Mouse (Mus musculus): Measurements from ENCODE around the gene Ankrd34a. TPM values are rescaled to one million over a fixed set of nuclear protein-coding genes. Genes with fewer than 3 reads are reported as not detected.

The Ankrd34a gene
- polyA plus RNA-seq, 1 experiment from 2014 or later, result 8.5 TPM

DNA sequence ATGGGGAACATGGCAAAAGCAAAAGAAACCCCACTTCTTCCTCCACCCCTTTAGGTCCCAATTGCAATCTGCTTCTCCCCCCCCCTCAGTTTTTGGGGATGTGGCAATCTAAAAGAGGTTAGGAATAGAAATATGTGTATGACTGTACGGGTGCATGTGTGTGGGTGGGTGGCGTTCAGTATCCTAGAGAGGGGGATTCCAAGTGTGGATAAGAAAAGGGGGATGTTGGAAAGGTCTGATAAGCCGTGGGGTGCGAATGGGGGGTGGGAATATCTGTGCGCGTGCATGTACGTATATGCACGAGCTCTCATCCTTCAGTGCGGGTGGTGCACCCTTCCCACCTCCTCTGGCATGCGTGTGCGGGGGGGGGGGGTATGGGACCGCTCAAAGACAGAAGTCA lies 419 bp downstream of the Ankrd34a start:
- Histone ChIP-seq H3K27ac (replicated peaks in 1 of 2; ENCODE audit: control insufficient read depth in 1 of 2, insufficient read depth in 1 of 2, low read depth in 2 of 2, low read length in 2 of 2) (peak overlapping the region in 1 of 2 experiments; percentile 82; a peak in 2 of 4 replicates), H3K9me3 (ENCODE audit: control insufficient read depth, low read length) (no peaks in the 10 kb centered on the region), H3K9ac (ENCODE audit: low read length) (peak overlapping the region; percentile 88), H3K4me1 (ENCODE audit: control insufficient read depth in 2 of 2, insufficient read depth in 2 of 2, low read length in 2 of 2) (peaks cover 8 to 47% of the 10 kb centered on the region in 2 experiments; a peak in 3 of 4 replicates), H3K4me2 (ENCODE audit: low read length) (peak overlapping the region; percentile 96), H3K27me3 (ENCODE audit: control insufficient read depth, insufficient read depth, low read length) (no peaks in the 10 kb centered on the region), H3K4me3 (ENCODE audit: control insufficient read depth in 1 of 2, insufficient read depth in 1 of 2, low read depth in 1 of 2, low read length in 2 of 2) (peak overlapping the region; percentile 49 to 51), H3K36me3 (ENCODE audit: control insufficient read depth, insufficient read depth, low read length) (no peaks in the 10 kb centered on the region)
- 3% methylated on average over 10 of the region's 12 CpGs for WGBS
- no peak for ATAC-seq (ENCODE audit: insufficient number of reproducible peaks, insufficient read depth, low FRiP score, low read depth)

DNA sequence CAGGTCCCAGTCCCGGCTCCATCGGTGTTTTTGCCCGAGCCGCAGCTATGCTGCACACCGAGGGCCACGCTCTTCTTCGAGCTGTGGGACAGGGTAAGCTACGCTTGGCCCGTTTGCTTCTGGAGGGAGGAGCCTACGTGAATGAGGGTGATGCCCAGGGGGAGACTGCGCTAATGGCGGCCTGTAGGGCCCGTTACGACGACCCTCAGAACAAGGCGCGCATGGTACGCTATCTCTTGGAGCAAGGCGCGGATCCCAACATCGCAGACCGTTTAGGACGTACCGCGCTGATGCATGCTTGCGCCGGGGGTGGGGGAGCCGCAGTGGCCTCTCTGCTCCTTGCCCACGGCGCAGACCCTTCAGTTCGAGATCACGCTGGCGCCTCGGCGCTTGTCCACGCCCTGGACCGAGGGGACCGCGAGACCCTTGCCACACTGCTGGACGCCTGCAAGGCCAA lies 1.0 kb downstream of the Ankrd34a start:
- Histone ChIP-seq H3K27me3 (ENCODE audit: control insufficient read depth, insufficient read depth, low read length) (no peaks in the 10 kb centered on the region), H3K4me2 (ENCODE audit: low read length) (peak overlapping the region; percentile 96), H3K36me3 (ENCODE audit: control insufficient read depth, insufficient read depth, low read length) (no peaks in the 10 kb centered on the region), H3K4me3 (ENCODE audit: control insufficient read depth in 1 of 2, insufficient read depth in 1 of 2, low read depth in 1 of 2, low read length in 2 of 2) (peak overlapping the region; percentile 49 to 51), H3K9me3 (ENCODE audit: control insufficient read depth, low read length) (no peaks in the 10 kb centered on the region), H3K27ac (replicated peaks in 1 of 2; ENCODE audit: control insufficient read depth in 1 of 2, insufficient read depth in 1 of 2, low read depth in 2 of 2, low read length in 2 of 2) (peak overlapping the region; percentile 79), H3K9ac (ENCODE audit: low read length) (peak overlapping the region; percentile 88), H3K4me1 (ENCODE audit: control insufficient read depth in 2 of 2, insufficient read depth in 2 of 2, low read length in 2 of 2) (peaks cover 8 to 48% of the 10 kb centered on the region in 2 experiments)
- no peak for ATAC-seq (ENCODE audit: insufficient number of reproducible peaks, insufficient read depth, low FRiP score, low read depth)
- WGBS, result 2% methylated on average over 40 of the region's 40 CpGs

DNA sequence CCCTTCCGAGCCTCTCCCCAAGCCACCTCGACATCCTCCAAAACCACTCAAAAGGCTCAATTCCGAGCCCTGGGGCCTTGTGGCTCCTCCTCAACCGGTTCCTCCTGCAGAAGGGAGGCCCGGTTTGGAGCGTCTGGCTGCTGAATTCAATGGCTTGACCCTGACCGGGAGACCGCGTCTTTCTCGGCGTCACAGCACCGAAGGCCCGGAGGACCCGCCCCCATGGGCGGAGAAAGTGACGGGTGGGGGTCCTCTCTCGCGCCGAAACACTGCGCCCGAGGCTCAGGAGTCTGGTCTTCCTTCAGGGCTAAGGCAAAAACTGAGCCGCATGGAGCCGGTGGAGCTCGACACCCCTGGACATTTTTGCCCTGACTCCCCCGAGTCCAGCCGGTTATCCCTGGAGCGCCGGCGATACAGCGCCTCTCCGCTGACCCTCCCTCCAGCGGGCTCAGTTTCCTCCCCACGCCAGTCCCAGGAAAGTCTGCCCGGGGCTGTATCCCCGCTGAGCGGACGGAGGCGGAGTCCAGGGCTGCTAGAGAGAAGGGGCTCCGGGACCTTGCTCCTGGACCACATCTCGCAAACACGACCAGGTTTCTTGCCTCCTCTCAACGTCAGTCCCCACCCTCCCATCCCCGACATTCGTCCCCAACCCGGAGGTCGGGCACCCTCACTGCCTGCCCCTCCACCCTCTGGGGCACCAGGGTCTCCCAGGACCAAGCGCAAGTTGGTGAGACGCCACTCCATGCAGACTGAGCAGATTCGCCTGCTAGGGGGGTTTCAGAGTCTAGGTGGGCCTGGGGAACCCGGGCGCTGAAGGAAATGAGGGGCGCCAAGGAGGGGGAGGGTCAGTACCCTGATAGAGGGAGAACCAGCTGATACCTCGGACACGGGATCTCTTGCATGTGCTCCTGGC lies 2.0 kb downstream of the Ankrd34a start:
- H3K4me2 ChIP-seq (ENCODE audit: low read length), result peak overlapping the region; percentile 96
- H3K27ac ChIP-seq (replicated peaks in 1 of 2; ENCODE audit: control insufficient read depth in 1 of 2, insufficient read depth in 1 of 2, low read depth in 2 of 2, low read length in 2 of 2), result peak overlapping the region; percentile 79
- peaks cover 4% of the 10 kb centered on the region; the same call in 1 of the 2 replicates for H3K36me3 ChIP-seq (ENCODE audit: control insufficient read depth, insufficient read depth, low read length)
- peaks cover 9 to 48% of the 10 kb centered on the region in 2 experiments for H3K4me1 ChIP-seq (ENCODE audit: control insufficient read depth in 2 of 2, insufficient read depth in 2 of 2, low read length in 2 of 2)
- H3K9ac ChIP-seq (ENCODE audit: low read length), result peak overlapping the region; percentile 88
- WGBS, result 5% methylated on average over 54 of the region's 54 CpGs
- no peaks in the 10 kb centered on the region for H3K9me3 ChIP-seq (ENCODE audit: control insufficient read depth, low read length)
- H3K4me3 ChIP-seq (ENCODE audit: control insufficient read depth in 1 of 2, insufficient read depth in 1 of 2, low read depth in 1 of 2, low read length in 2 of 2), result peak overlapping the region; percentile 49 to 51
- H3K27me3 ChIP-seq (ENCODE audit: control insufficient read depth, insufficient read depth, low read length), result no peaks in the 10 kb centered on the region
- ATAC-seq (ENCODE audit: insufficient number of reproducible peaks, insufficient read depth, low FRiP score, low read depth), result no peak

DNA sequence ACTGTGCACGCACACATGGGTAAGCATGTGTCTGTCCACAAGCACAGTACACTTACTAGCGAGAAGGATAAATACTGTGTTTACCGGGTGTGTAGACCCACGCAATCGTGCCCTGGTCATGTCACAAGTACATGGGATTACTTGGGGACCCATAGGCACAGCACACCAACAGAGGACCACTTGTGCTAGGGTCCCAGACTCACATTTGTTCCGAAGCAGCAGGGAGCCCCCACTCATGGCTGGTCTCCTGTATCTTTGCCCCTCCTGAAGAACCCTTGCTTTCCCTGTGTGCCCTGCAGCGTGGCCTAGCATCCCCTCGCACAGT lies 2.6 kb downstream of the Ankrd34a start:
- Histone ChIP-seq H3K27ac (replicated peaks in 1 of 2; ENCODE audit: control insufficient read depth in 1 of 2, insufficient read depth in 1 of 2, low read depth in 2 of 2, low read length in 2 of 2) (no peak overlapping the region), H3K36me3 (ENCODE audit: control insufficient read depth, insufficient read depth, low read length) (peaks cover 10% of the 10 kb centered on the region; the same call in 1 of the 2 replicates), H3K27me3 (ENCODE audit: control insufficient read depth, insufficient read depth, low read length) (no peaks in the 10 kb centered on the region), H3K4me2 (ENCODE audit: low read length) (peak overlapping the region; percentile 96), H3K9ac (ENCODE audit: low read length) (peak overlapping the region; percentile 88), H3K4me3 (ENCODE audit: control insufficient read depth in 1 of 2, insufficient read depth in 1 of 2, low read depth in 1 of 2, low read length in 2 of 2) (peak overlapping the region; percentile 49 to 51; a peak in 2 of 4 replicates), H3K4me1 (ENCODE audit: control insufficient read depth in 2 of 2, insufficient read depth in 2 of 2, low read length in 2 of 2) (peaks cover 9 to 49% of the 10 kb centered on the region in 2 experiments), H3K9me3 (ENCODE audit: control insufficient read depth, low read length) (no peaks in the 10 kb centered on the region)
- no peak for ATAC-seq (ENCODE audit: insufficient number of reproducible peaks, insufficient read depth, low FRiP score, low read depth)
- 75% methylated on average over 8 of the region's 8 CpGs for WGBS

DNA sequence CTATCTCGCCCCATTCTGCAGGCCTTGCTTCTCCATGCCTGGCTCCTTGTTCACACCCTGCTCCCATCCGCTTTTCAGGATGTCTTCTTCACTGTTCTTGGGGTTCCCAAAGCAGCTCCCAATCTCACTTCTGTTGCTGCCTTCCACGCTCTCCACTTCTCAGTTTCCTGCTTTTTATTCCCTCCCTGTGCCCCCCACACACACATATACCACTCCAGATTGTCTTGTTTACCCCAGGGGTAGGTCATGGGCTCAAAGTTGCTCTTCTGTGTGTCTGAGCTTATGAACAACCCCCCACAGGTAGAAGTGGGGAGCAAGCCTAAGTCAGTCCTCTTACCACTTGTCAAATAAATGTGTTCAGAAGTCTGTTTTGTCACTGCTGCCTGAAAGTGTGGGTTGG lies 3.0 kb downstream of the Ankrd34a start:
- 82% methylated on average over 3 of the region's 3 CpGs for WGBS
- no peak overlapping the region for H3K4me2 ChIP-seq (ENCODE audit: low read length)
- ATAC-seq (ENCODE audit: insufficient number of reproducible peaks, insufficient read depth, low FRiP score, low read depth), result no peak

DNA sequence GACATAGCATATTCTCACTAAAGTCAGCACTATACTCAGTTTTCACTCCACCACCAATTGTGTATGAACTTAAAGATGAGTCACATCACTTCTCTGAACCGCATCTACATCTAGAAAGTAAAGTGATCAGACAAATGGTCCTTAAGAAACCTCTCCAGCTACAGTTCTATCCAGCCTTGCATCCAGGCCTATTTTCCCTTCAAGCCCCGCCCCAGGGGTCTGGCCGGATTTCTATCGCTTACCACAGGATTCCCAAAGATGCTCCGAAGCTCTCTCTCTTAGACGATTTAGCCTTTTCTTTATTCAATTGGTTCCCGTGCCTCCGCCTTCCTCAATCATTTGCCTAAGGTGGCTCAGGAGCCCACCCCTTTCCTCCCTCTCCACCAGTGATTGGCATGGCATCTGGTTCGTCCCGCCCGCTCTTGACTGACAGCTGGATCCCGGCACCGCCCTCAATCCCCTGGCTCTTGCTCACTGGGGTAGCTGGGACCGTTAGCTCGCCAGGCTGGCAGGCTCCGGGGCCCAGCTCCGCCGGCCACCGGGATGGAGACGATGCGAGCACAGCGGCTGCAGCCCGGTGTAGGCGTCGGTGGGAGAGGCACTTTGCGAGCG lies 4.3 kb downstream of the Ankrd34a start, which contains the start of gene Lix1l:
TSS of gene Lix1l (plus strand) at position 511 of the 612 bp plus-strand sequence.
- under 1% methylated on average over 27 of the region's 27 CpGs for WGBS
- peaks cover 11% of the 10 kb centered on the region; the same call in 1 of the 2 replicates for H3K36me3 ChIP-seq (ENCODE audit: control insufficient read depth, insufficient read depth, low read length)
- peak within 1 kb of the TSS; percentile 82 for H3K9ac ChIP-seq (ENCODE audit: low read length)
- peak within 1 kb of the TSS; percentile 89 to 93 for H3K27ac ChIP-seq (replicated peaks in 1 of 2; ENCODE audit: control insufficient read depth in 1 of 2, insufficient read depth in 1 of 2, low read depth in 2 of 2, low read length in 2 of 2)
- peak within 1 kb of the TSS; percentile 61 to 69 for H3K4me3 ChIP-seq (ENCODE audit: control insufficient read depth in 1 of 2, insufficient read depth in 1 of 2, low read depth in 1 of 2, low read length in 2 of 2)
- H3K27me3 ChIP-seq (ENCODE audit: control insufficient read depth, insufficient read depth, low read length), result no peaks in the 10 kb centered on the region
- H3K4me2 ChIP-seq (ENCODE audit: low read length), result peak within 1 kb of the TSS; percentile 81
- H3K9me3 ChIP-seq (ENCODE audit: control insufficient read depth, low read length), result no peaks in the 10 kb centered on the region
- ATAC-seq (ENCODE audit: insufficient number of reproducible peaks, insufficient read depth, low FRiP score, low read depth), result peak; percentile 91
- peaks cover 7 to 53% of the 10 kb centered on the region in 2 experiments for H3K4me1 ChIP-seq (ENCODE audit: control insufficient read depth in 2 of 2, insufficient read depth in 2 of 2, low read length in 2 of 2)

More for the DNA sequence above, 3.0 kb downstream of the Ankrd34a start:
- H3K27ac ChIP-seq (replicated peaks in 1 of 2; ENCODE audit: control insufficient read depth in 1 of 2, insufficient read depth in 1 of 2, low read depth in 2 of 2, low read length in 2 of 2), result no peak overlapping the region
- no peaks in the 10 kb centered on the region for H3K9me3 ChIP-seq (ENCODE audit: control insufficient read depth, low read length)
- no peak overlapping the region for H3K9ac ChIP-seq (ENCODE audit: low read length)
- H3K4me3 ChIP-seq (ENCODE audit: control insufficient read depth in 1 of 2, insufficient read depth in 1 of 2, low read depth in 1 of 2, low read length in 2 of 2), result no peak overlapping the region
- no peaks in the 10 kb centered on the region for H3K27me3 ChIP-seq (ENCODE audit: control insufficient read depth, insufficient read depth, low read length)
- peaks cover 9 to 50% of the 10 kb centered on the region in 2 experiments for H3K4me1 ChIP-seq (ENCODE audit: control insufficient read depth in 2 of 2, insufficient read depth in 2 of 2, low read length in 2 of 2)
- peaks cover 11% of the 10 kb centered on the region; the same call in 1 of the 2 replicates for H3K36me3 ChIP-seq (ENCODE audit: control insufficient read depth, insufficient read depth, low read length)

DNA sequence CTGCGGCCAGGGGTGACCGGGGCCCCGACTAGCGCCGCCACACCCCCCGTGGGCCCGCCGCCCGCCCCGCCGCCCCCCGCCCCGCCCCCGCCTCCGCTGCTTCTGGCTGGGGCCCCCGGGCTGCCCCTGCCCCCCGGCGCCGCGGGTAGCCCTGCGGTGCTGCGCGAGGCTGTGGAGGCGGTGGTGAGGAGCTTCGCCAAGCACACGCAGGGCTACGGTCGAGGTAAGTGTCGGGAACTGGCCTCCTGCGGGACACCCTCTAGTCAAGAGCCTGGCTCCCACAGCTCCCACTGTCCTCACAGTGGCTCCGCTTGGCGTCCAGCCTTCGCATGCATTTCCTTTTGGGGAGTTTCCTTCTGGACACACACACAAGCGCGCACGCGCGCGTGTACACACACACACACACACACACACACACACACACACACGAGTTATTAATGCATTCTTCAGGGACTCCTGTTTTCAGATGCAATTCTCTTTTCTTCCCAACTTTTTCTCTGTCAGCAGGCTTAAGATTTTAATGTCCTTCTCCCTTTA lies 4.9 kb downstream of the Ankrd34a start:
- Histone ChIP-seq H3K27me3 (ENCODE audit: control insufficient read depth, insufficient read depth, low read length) (no peaks in the 10 kb centered on the region), H3K9ac (ENCODE audit: low read length) (peak overlapping the region; percentile 82), H3K4me3 (ENCODE audit: control insufficient read depth in 1 of 2, insufficient read depth in 1 of 2, low read depth in 1 of 2, low read length in 2 of 2) (peak overlapping the region; percentile 61 to 69), H3K27ac (replicated peaks in 1 of 2; ENCODE audit: control insufficient read depth in 1 of 2, insufficient read depth in 1 of 2, low read depth in 2 of 2, low read length in 2 of 2) (peak overlapping the region; percentile 89 to 93), H3K9me3 (ENCODE audit: control insufficient read depth, low read length) (no peaks in the 10 kb centered on the region), H3K4me2 (ENCODE audit: low read length) (peak overlapping the region; percentile 81), H3K4me1 (ENCODE audit: control insufficient read depth in 2 of 2, insufficient read depth in 2 of 2, low read length in 2 of 2) (peaks cover 3 to 49% of the 10 kb centered on the region in 2 experiments), H3K36me3 (ENCODE audit: control insufficient read depth, insufficient read depth, low read length) (peaks cover 11% of the 10 kb centered on the region; the same call in 1 of the 2 replicates)
- under 1% methylated on average over 24 of the region's 40 CpGs for WGBS
- peak; percentile 73 for ATAC-seq (ENCODE audit: insufficient number of reproducible peaks, insufficient read depth, low FRiP score, low read depth)

Measured in heart, embryonic 14.5 days (tissue).